Mouse (Mus musculus) forebrain, embryonic 14.5 days (tissue): ENCODE results near the gene 1810013L24Rik. TPM values are rescaled to one million over a fixed set of nuclear protein-coding genes. Genes with fewer than 3 reads are reported as not detected.

Experiments used
- ATAC-seq: fragments of 200-750 bp; cut with Nextera tagmentation; 2 replicates; pipeline ENCODE4 v1.8.0; 2017; ENCODE audit warnings: mild to moderate bottlenecking, moderate library complexity
- DNase-seq: peaks from one replicate; pipeline ENCODE4 v3.0.0-alpha.2; 2015; ENCODE audit warnings: low spot score
- H3K27ac ChIP-seq: fragments of 300-500 bp; sonication (generic); 2 replicates; pipeline ENCODE4 v1.5.1; 2014; ENCODE audit warnings: low read depth, mild to moderate bottlenecking, control low read depth, low read length, moderate library complexity
- H3K27me3 ChIP-seq: fragments of 300-500 bp; sonication (generic); replicated peaks from 2 replicates; pipeline ENCODE4 v1.6.1; 2014; ENCODE audit warnings: low read length, control low read depth, mixed read lengths; ENCODE audit not compliant: control insufficient read depth, insufficient read depth
- H3K36me3 ChIP-seq: fragments of 300-500 bp; sonication (generic); 2 replicates; pipeline ENCODE4 v1.6.1; 2014; ENCODE audit warnings: low read length, control low read depth; ENCODE audit not compliant: control insufficient read depth, insufficient read depth
- H3K4me1 ChIP-seq: fragments of 300-500 bp; sonication (generic); 2 replicates; pipeline ENCODE4 v1.6.1; 2014; ENCODE audit warnings: antibody characterized with exemption, low read length, control low read depth; ENCODE audit not compliant: control insufficient read depth, insufficient read depth
- H3K4me2 ChIP-seq: fragments of 300-500 bp; sonication (generic); 2 replicates; pipeline ENCODE4 v1.6.1; 2014; ENCODE audit warnings: mild to moderate bottlenecking, control low read depth, low read length
- H3K4me3 ChIP-seq: fragments of 300-500 bp; sonication (generic); 2 replicates; pipeline ENCODE4 v1.5.1; 2014; ENCODE audit warnings: low read depth, low read length, control low read depth
- H3K9ac ChIP-seq: fragments of 300-500 bp; sonication (generic); 2 replicates; pipeline ENCODE4 v1.6.1; 2014; ENCODE audit warnings: mild to moderate bottlenecking, low read length, control low read depth, moderate library complexity
- H3K9me3 ChIP-seq: fragments of 300-500 bp; sonication (generic); replicated peaks from 2 replicates; pipeline ENCODE4 v1.6.1; 2016; ENCODE audit warnings: low read length, control low read depth, mixed read lengths; ENCODE audit not compliant: control insufficient read depth
- WGBS: fragments of 180-500 bp; shearing (Covaris S2); extraction: QIAGEN DNeasy Blood & Tissue Kit; methylation state at CpG from one replicate; pipeline ENCODE4 v1.1.7; 2014; 5-methylcytosine and 5-hydroxymethylcytosine counted together
- polyA plus RNA-seq: library from polyadenylated mRNA; unstranded; fragments of >200 nt; fragmentation: Nextera tagmentation; extraction: Ambion mirVana; gene quantifications from 2 replicates; pipeline ENCODE4 v1.2.1, GENCODE M21; 2014

1810013L24Rik gene
- polyA plus RNA-seq, 1 experiment from 2014 or later: 19.6 TPM

DNA sequence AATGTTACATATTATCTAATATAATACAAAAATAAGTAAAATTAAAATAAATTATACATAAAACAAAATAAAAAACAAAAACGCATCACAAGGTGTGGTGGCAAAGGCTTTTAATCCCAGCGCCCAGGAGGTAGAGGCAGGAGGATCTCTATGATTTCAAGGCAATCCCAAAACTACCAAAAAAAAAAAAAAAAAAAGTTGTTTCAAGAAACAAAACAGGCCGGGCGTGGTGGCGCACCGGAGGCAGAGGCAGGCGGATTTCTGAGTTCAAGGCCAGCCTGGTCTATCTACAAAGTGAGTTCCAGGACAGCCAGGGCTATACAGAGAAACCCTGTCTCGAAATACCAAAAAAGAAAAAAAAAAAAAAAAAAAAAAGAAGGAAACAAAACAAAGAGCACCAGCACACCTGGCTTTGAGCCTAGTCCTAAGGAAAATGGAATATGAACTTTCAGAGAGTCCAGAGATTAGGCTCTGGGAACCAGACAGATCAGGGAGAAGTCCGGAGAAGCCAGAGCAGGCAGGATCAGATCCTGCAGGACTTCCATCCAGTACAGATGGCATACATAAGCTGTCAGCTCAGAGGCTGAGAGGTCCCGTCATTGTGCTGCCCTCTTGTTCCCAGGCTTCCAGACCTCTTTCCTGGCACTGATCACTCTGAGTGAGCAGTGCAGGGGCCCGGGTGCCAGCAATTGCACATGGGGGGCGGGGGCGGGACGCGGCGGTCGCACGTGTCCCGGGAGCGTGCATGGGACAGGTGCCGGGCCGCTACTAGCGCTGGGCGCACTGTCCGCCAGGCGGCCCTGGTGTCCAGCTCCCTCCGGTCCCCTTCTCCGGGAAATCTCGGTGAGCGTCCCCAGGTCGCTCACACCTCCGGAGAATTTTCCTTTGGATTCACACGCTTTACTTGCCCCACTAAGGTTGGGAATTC lies 1.0 kb upstream of the 1810013L24Rik start:
- peak overlapping the region; percentile 90 for H3K27ac ChIP-seq
- H3K4me3 ChIP-seq: peak overlapping the region; percentile 99
- peaks cover 11% of the 10 kb centered on the region; the same call in 1 of the 2 replicates for H3K36me3 ChIP-seq
- peaks cover 19% of the 10 kb centered on the region for H3K4me1 ChIP-seq
- no peaks in the 10 kb centered on the region for H3K27me3 ChIP-seq
- H3K9me3 ChIP-seq: no peaks in the 10 kb centered on the region
- H3K9ac ChIP-seq: peak overlapping the region; percentile 58
- DNase-seq (peak; percentile 10), ATAC-seq (peak; percentile 30)
- H3K4me2 ChIP-seq: peak overlapping the region; percentile 71
- 12% methylated on average over 33 of the region's 33 CpGs for WGBS

DNA sequence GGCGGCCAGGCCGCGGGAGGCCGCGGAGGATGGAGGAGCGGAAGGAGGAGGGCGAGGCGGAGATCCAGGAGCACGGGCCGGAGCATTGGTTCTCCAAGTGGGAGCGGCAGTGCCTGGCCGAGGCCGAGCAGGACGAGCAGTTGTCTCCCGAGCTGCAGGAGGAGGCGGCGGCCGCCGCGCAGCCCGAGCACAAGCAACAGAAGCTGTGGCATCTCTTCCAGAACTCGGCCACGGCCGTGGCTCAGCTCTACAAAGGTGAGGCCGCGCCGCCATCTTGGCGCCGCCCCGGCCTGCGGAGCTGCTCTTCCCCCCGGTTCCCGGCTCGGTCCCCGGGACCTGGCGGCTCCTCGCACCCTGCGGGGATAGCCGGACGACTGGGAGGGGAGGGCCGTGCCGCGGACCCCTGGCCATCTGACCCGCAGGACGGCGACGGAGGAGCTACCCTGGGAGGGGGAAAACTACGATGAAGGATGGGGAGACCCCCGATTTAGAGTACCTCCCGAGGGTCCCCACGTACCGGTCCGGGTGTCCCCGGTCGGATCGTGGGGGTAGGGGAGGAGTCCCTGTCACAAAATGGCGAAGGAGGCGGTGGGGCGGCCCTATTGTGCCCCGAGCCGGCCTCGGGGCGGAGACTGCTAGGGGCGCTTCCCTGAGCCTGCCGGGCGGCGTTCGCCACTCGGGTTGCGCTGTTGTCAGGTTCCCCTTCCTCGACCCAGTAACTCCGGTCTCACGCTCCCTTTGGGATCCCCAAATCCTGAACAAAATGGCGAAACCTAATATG lies 721 bp downstream of the 1810013L24Rik start:
- WGBS: under 1% methylated on average over 70 of the region's 74 CpGs

DNA sequence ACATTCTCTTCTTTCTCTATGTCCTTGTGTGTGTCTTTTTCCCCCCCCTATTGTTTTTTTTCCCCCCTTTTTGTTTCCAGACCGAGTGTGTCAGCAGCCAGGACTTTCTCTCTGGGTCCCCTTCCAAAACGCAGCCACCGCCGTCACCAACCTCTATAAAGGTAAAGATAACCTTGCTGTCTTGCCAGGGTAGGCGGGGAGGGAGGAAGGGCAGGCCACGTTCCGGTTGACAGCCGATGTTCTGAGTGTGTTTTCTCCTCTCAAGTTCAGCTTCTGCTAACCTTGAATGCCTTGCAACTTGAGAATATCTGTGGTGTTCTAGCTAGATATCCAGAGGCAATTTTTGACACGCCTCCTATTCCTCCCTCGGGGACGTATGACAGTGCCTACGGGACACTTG lies 1.3 kb downstream of the 1810013L24Rik start:
- H3K9ac ChIP-seq: peak overlapping the region; percentile 99
- peaks cover 24% of the 10 kb centered on the region; the same call in 1 of the 2 replicates for H3K36me3 ChIP-seq
- H3K4me3 ChIP-seq: peak overlapping the region; percentile 99
- H3K9me3 ChIP-seq: no peaks in the 10 kb centered on the region
- H3K27ac ChIP-seq: peak overlapping the region; percentile 96; the same call in 1 of the 2 replicates
- WGBS: 4% methylated on average over 12 of the region's 12 CpGs
- H3K4me2 ChIP-seq: peak overlapping the region; percentile 92
- DNase-seq: peak; percentile 20
- ATAC-seq: no peak
- H3K27me3 ChIP-seq: no peaks in the 10 kb centered on the region
- peaks cover 25% of the 10 kb centered on the region for H3K4me1 ChIP-seq

More for the DNA sequence above, 721 bp downstream of the 1810013L24Rik start:
- Histone ChIP-seq H3K27me3 (no peaks in the 10 kb centered on the region), H3K27ac (peak overlapping the region; percentile 96), H3K4me1 (peaks cover 25% of the 10 kb centered on the region), H3K4me2 (peak overlapping the region; percentile 92), H3K4me3 (peak overlapping the region; percentile 99), H3K9ac (peak overlapping the region; percentile 99), H3K9me3 (no peaks in the 10 kb centered on the region), H3K36me3 (peaks cover 23% of the 10 kb centered on the region; the same call in 1 of the 2 replicates)
- peak; percentile 22 for ATAC-seq
- DNase-seq: peak; percentile 62

DNA sequence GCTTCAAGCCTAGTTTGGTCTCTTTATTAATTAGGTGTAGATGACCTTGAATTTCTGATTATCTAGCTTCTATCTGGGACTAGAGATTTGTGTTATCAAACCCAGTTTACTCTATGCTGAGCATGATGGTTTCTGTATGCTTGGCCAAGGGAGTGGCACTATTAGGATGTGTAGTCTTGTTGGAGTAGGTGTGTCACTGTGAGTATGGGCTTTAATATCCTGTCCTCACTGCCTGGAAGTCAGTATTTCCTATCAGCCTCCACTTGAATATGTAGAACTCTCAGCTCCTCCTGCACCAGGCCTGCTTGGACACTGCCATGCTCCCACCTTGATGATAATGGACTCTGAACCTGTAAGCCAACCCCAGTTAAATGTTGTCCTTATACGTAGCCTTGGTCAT lies 7.0 kb downstream of the 1810013L24Rik start:
- no peak overlapping the region for H3K4me3 ChIP-seq
- peaks cover 20% of the 10 kb centered on the region for H3K4me1 ChIP-seq
- H3K27me3 ChIP-seq: no peaks in the 10 kb centered on the region
- no peak overlapping the region for H3K4me2 ChIP-seq
- H3K9ac ChIP-seq: no peak overlapping the region
- DNase-seq (no peak), ATAC-seq (no peak)
- no peaks in the 10 kb centered on the region for H3K9me3 ChIP-seq
- WGBS: 92% methylated on average over 1 of the region's 1 CpGs
- H3K36me3 ChIP-seq: peaks cover 46% of the 10 kb centered on the region
- no peak overlapping the region for H3K27ac ChIP-seq

DNA sequence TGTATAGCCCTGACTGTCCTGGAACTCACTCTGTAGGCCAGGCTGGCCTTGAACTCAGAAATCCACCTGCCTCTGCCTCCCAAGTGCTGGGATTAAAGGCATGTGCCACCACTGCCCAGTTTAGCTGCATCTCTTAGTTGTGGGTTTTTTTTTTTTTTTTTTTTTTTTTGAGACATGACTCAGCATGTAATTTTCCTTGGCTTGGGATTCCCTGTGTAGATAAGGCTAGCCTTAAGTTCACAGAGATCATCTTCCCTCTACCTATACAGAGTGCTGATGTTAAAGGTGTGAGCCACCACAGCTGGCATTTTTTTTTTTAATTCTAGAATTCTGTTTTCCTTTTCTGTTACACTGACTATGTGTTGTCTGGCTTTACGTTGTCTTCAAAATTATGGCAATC lies 7.7 kb downstream of the 1810013L24Rik start:
- H3K9me3 ChIP-seq: no peaks in the 10 kb centered on the region

DNA sequence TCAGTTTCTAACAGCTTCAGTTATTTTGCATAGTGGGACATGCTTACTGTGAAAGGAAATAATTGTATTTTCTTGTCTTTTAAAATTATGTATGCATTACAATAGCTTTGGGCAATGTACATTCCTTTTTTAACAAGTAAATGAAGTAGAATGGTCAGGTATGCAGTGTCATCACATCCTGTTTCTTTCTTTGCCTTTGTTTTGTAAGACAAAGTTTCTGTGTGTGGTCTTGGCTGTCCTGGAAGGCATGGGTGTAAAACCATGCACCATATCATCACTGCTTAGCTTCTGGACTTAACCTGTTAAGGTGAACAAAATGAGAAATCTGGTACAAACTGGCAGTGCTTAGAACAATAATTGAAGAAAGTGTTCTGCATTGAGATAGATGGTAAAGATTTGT lies 9.0 kb downstream of the 1810013L24Rik start:
- H3K36me3 ChIP-seq: peaks cover 55% of the 10 kb centered on the region
- no peaks in the 10 kb centered on the region for H3K9me3 ChIP-seq
- peaks cover 5% of the 10 kb centered on the region for H3K4me1 ChIP-seq
- H3K27me3 ChIP-seq: no peaks in the 10 kb centered on the region
- DNase-seq: no peak
- no peak overlapping the region for H3K4me2 ChIP-seq
- H3K4me3 ChIP-seq: no peak overlapping the region
- no peak overlapping the region for H3K27ac ChIP-seq
- no peak overlapping the region for H3K9ac ChIP-seq
- ATAC-seq: no peak

More for the DNA sequence above, 7.7 kb downstream of the 1810013L24Rik start:
- H3K9ac ChIP-seq: no peak overlapping the region
- H3K4me1 ChIP-seq: peaks cover 15% of the 10 kb centered on the region
- no peak overlapping the region for H3K27ac ChIP-seq
- H3K4me3 ChIP-seq: no peak overlapping the region
- no peaks in the 10 kb centered on the region for H3K27me3 ChIP-seq
- DNase-seq (no peak), ATAC-seq (no peak)
- 95% methylated on average over 1 of the region's 1 CpGs for WGBS
- peaks cover 47% of the 10 kb centered on the region for H3K36me3 ChIP-seq
- no peak overlapping the region for H3K4me2 ChIP-seq

DNA sequence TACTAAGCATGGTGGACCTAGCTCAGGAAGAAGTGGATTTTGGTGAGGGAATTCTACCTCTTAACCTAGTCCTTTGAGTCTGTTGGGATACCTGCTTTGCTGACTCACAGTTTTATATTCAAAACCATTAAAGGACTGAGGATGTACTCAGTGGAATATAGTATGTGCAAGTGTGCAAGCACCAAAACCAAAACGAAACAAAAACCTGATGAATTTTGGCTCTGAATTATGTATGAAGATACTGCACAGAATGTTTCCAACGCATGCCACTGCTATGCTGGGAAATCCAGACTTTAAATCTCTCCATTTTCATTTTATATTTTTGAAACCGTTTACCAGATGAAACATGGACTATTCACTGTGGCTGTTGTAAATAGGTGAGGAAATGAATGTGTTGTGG lies 10.7 kb downstream of the 1810013L24Rik start:
- ATAC-seq (no peak), DNase-seq (no peak)
- Histone ChIP-seq H3K36me3 (peaks cover 53% of the 10 kb centered on the region), H3K4me2 (no peak overlapping the region), H3K9me3 (no peaks in the 10 kb centered on the region), H3K27ac (no peak overlapping the region), H3K4me1 (no peaks in the 10 kb centered on the region), H3K9ac (no peak overlapping the region), H3K4me3 (no peak overlapping the region), H3K27me3 (no peaks in the 10 kb centered on the region)
- 91% methylated on average over 3 of the region's 3 CpGs for WGBS

DNA sequence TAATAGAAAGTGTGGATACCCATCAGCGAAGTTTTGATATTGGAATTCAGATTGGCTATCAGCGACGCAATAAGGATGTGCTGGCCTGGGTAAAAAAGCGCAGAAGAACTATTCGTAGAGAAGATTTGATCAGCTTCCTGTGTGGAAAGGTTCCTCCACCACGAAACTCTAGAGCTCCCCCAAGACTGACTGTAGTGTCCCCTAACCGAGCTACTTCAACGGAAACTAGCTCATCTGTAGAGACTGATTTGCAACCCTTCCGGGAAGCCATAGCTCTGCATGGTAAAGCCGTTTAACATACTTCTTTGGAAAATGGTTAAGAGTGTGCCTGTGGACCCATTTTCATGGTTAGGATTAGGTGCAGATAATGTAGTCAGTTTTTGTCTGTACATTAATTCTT lies 13.1 kb downstream of the 1810013L24Rik start:
- no peak overlapping the region for H3K9ac ChIP-seq
- ATAC-seq (no peak), DNase-seq (no peak)
- H3K36me3 ChIP-seq: peaks cover 50% of the 10 kb centered on the region
- H3K27ac ChIP-seq: no peak overlapping the region
- no peaks in the 10 kb centered on the region for H3K27me3 ChIP-seq
- no peaks in the 10 kb centered on the region for H3K4me1 ChIP-seq
- no peak overlapping the region for H3K4me2 ChIP-seq
- H3K4me3 ChIP-seq: no peak overlapping the region
- 94% methylated on average over 10 of the region's 10 CpGs for WGBS
- H3K9me3 ChIP-seq: no peaks in the 10 kb centered on the region
